Mouse (Mus musculus) ES-E14 (cell line): ENCODE data around the gene Mgll. TPM values are rescaled to one million over a fixed set of nuclear protein-coding genes. Genes with fewer than 3 reads are reported as not detected.

Experiments used
- DNase-seq: peaks from one replicate; pipeline ENCODE4 v3.0.0-alpha.2; 2013; ENCODE audit warnings: low read depth, low spot score
- H3K27ac ChIP-seq: 2 replicates; pipeline ENCODE4 v1.5.1; 2012; ENCODE audit warnings: low read depth, mild to moderate bottlenecking, low read length, moderate library complexity, mixed read lengths; ENCODE audit not compliant: poor library complexity, insufficient read depth, severe bottlenecking
- H3K36me3 ChIP-seq: 2 replicates; pipeline ENCODE4 v1.6.1; 2012; ENCODE audit warnings: mild to moderate bottlenecking, low read length, moderate library complexity, mixed read lengths; ENCODE audit not compliant: control insufficient read depth, poor library complexity, insufficient read depth, severe bottlenecking
- H3K4me1 ChIP-seq, 2 experiments: fragments of 150-350 bp in 1 of 2; sonication (generic) in 1 of 2; 2 replicates each; pipeline ENCODE4 v1.6.1; 2012; ENCODE audit warnings: low read length in 2 of 2, mild to moderate bottlenecking in 1 of 2, mixed read lengths in 1 of 2; ENCODE audit not compliant: control insufficient read depth in 2 of 2, insufficient read depth in 2 of 2, poor library complexity in 1 of 2
- H3K4me3 ChIP-seq, 2 experiments: fragments of 150-350 bp in 1 of 2; sonication (generic) in 1 of 2; 2 replicates each; pipeline ENCODE4 v1.5.1; 2012; ENCODE audit warnings: low read length in 2 of 2, low read depth in 1 of 2, mild to moderate bottlenecking in 1 of 2, mixed read lengths in 1 of 2; ENCODE audit not compliant: insufficient read depth in 1 of 2, poor library complexity in 1 of 2, severe bottlenecking in 1 of 2
- H3K9ac ChIP-seq: 2 replicates; pipeline ENCODE4 v1.6.1; 2012; ENCODE audit warnings: low read depth, mild to moderate bottlenecking, low read length, mixed read lengths; ENCODE audit not compliant: poor library complexity, insufficient read depth, severe bottlenecking
- H3K9me3 ChIP-seq: fragments of 150-350 bp; sonication (generic); 2 replicates; pipeline ENCODE4 v1.6.1; 2012; ENCODE audit warnings: low read depth, mild to moderate bottlenecking, low read length; ENCODE audit not compliant: control insufficient read depth, insufficient read depth
- CHD2 ChIP-seq: IDR thresholded peaks from 2 replicates; pipeline ENCODE4 v1.6.1; 2014; ENCODE audit warnings: mild to moderate bottlenecking, low read depth, low read length, inconsistent platforms
- HCFC1 ChIP-seq: IDR thresholded peaks from 2 replicates; pipeline ENCODE4 v1.6.1; 2012; ENCODE audit warnings: low read length, inconsistent platforms, borderline replicate concordance; ENCODE audit not compliant: insufficient read depth
- MAFK ChIP-seq: IDR thresholded peaks from 2 replicates; pipeline ENCODE4 v1.6.1; 2014; ENCODE audit warnings: mild to moderate bottlenecking, low read depth, low read length, inconsistent platforms; ENCODE audit not compliant: insufficient read depth
- ZC3H11A ChIP-seq: IDR thresholded peaks from 2 replicates; pipeline ENCODE4 v1.6.1; 2012; ENCODE audit warnings: low read depth, mild to moderate bottlenecking, inconsistent platforms, low read length, borderline replicate concordance
- ZNF384 ChIP-seq: IDR thresholded peaks from 2 replicates; pipeline ENCODE4 v1.6.1; 2012; ENCODE audit warnings: low read depth, low read length, inconsistent platforms
- in situ Hi-C, 2 experiments: fragments of 600-800 bp; cut with MboI; formaldehyde crosslinking; loops; one replicate each; pipeline ENCODE4 v1.15.1; 2025; ENCODE audit warnings: low sequenced_read_pairs in 2 of 2, inconsistent platforms in 1 of 2; ENCODE audit not compliant: unreplicated experiment in 2 of 2
- total RNA-seq: library from RNA; depleted of rRNA; stranded (reverse); fragments of 300-350 nt; gene quantifications from 2 replicates; pipeline ENCODE4 v1.2.3, GENCODE M21; 2012

Mgll gene
- total RNA-seq, 1 experiment, result 8.4 TPM

- Histone ChIP-seq H3K9me3 (no peaks in the 10 kb centered on the region), H3K4me1 (peaks cover 3 to 9% of the 10 kb centered on the region in 2 experiments; a peak in 1 of 4 replicates), H3K9ac (no peak overlapping the region), H3K36me3 (peaks cover 22% of the 10 kb centered on the region; the same call in 1 of the 2 replicates), H3K27ac (no peak overlapping the region), H3K4me3 (no peak overlapping the region)
- DNase-seq, result no peak
- no peak for TF ChIP-seq ZNF384
- TF ChIP-seq CHD2, result no peak
- no peak for TF ChIP-seq HCFC1
- TF ChIP-seq MAFK, result no peak
- no peak for TF ChIP-seq ZC3H11A
- in situ Hi-C loops, result no loop called here
Measured at GRCm38 (mm10) chr6:88835047-88835446, 110.8 kb downstream of the Mgll start.

DNA sequence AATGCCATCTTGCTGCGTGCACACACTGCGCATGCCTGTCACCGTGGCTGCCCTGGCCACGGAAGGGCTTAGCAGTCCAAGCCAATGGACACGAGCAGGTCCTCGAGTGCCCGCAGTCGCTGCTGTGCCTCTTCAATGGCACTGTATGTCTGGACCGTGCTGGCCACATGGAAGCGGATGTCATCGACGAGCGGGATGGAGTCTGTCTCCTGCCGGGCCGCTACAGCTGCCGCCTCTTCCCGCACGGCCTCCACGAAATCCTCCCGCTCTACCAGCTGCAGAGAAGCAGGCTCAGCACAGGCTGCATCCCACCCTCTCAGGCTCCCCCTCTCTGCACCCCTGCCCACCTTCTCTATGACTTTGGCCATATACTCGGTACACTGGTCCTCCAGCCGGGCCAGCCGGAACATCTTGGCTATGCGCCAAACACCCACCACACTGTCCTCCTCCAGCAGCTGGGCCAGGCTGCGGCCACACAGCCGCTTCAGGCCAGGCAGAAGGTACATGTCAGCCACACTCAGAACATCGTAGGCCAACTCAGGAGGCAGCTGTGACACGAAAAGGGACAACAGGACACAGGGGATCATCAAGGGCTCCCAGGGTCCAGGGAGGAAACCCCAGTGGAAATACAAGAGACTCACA, 112.1 kb downstream of the Mgll start:
- H3K9ac ChIP-seq, result 0 out of 2 replicates have a peak overlapping the region, but pooled peaks have one; percentile 13
- DNase-seq, result no peak
- H3K27ac ChIP-seq, result no peak overlapping the region
- in situ Hi-C loops, result no loop called here
- H3K4me1 ChIP-seq, result peaks cover 3 to 13% of the 10 kb centered on the region in 2 experiments; a peak in 1 of 4 replicates
- TF ChIP-seq CHD2, result no peak
- no peak for TF ChIP-seq ZC3H11A
- no peak for TF ChIP-seq HCFC1
- no peak for TF ChIP-seq MAFK
- TF ChIP-seq ZNF384, result no peak
- no peaks in the 10 kb centered on the region for H3K9me3 ChIP-seq
- H3K4me3 ChIP-seq, result no peak overlapping the region
- H3K36me3 ChIP-seq, result peaks cover 22% of the 10 kb centered on the region; the same call in 1 of the 2 replicates

GRCm38 (mm10) chr6:88837999-88838398, 113.8 kb downstream of the Mgll start:
- in situ Hi-C loops, result no loop called here
- H3K9ac ChIP-seq, result no peak overlapping the region
- no peaks in the 10 kb centered on the region for H3K9me3 ChIP-seq
- H3K4me3 ChIP-seq, result no peak overlapping the region
- H3K27ac ChIP-seq, result no peak overlapping the region
- no peak for TF ChIP-seq CHD2
- TF ChIP-seq MAFK, result no peak
- no peak for TF ChIP-seq ZNF384
- no peak for TF ChIP-seq ZC3H11A
- TF ChIP-seq HCFC1, result no peak
- peaks cover 0 to 10% of the 10 kb centered on the region in 2 experiments; a peak in 1 of 4 replicates for H3K4me1 ChIP-seq
- no peak for DNase-seq
- peaks cover 22% of the 10 kb centered on the region; the same call in 1 of the 2 replicates for H3K36me3 ChIP-seq

- TF ChIP-seq ZC3H11A, result no peak
- TF ChIP-seq MAFK, result no peak
- no peak for TF ChIP-seq HCFC1
- no peak for TF ChIP-seq ZNF384
- TF ChIP-seq CHD2, result no peak
- Histone ChIP-seq H3K4me3 (no peak overlapping the region), H3K36me3 (peaks cover 22% of the 10 kb centered on the region; the same call in 1 of the 2 replicates), H3K9me3 (no peaks in the 10 kb centered on the region), H3K27ac (no peak overlapping the region), H3K9ac (no peak overlapping the region), H3K4me1 (peaks cover 0 to 14% of the 10 kb centered on the region in 2 experiments; a peak in 2 of 4 replicates)
- no peak for DNase-seq
- in situ Hi-C loops, result no loop called here
Measured at GRCm38 (mm10) chr6:88838613-88839012, 114.4 kb downstream of the Mgll start.
